Mouse (Mus musculus) liver, embryonic 14.5 days (tissue): ENCODE measurements around the gene Rasgef1a. TPM values are rescaled to one million over a fixed set of nuclear protein-coding genes. Genes with fewer than 3 reads are reported as not detected.

ENCODE experiments used
- ATAC-seq: fragments of 200-750 bp; cut with Nextera tagmentation; 2 replicates; pipeline ENCODE4 v1.8.0; 2017; ENCODE audit warnings: moderate number of reproducible peaks, mild to moderate bottlenecking, moderate library complexity; ENCODE audit not compliant: insufficient read depth
- DNase-seq, 3 experiments: peaks; one replicate each; pipeline ENCODE4 v3.0.0-alpha.2; 2012 to 2013; ENCODE audit warnings: low read depth in 3 of 3, low spot score in 3 of 3
- H3K27ac ChIP-seq: fragments of 300-500 bp; sonication (generic); 2 replicates; pipeline ENCODE4 v1.5.1; 2014; ENCODE audit warnings: moderate library complexity, mild to moderate bottlenecking, control low read depth, inconsistent platforms
- H3K27me3 ChIP-seq: fragments of 300-500 bp; sonication (generic); 2 replicates; pipeline ENCODE4 v1.6.1; 2014; ENCODE audit warnings: mild to moderate bottlenecking, low read length, moderate library complexity; ENCODE audit not compliant: control insufficient read depth, insufficient read depth
- H3K36me3 ChIP-seq: fragments of 300-500 bp; sonication (generic); replicated peaks from 2 replicates; pipeline ENCODE4 v1.6.1; 2014; ENCODE audit warnings: low read depth; ENCODE audit not compliant: control insufficient read depth, insufficient read depth
- H3K4me1 ChIP-seq, 2 experiments: fragments of 200-500 bp in 1 of 2; fragments of 300-500 bp in 1 of 2; sonication (generic) in 1 of 2; replicated peaks; 2 replicates each; pipeline ENCODE4 v1.6.1; 2012 to 2014; ENCODE audit warnings: antibody characterized with exemption in 1 of 2, inconsistent platforms in 1 of 2, low read length in 1 of 2; ENCODE audit not compliant: control insufficient read depth in 2 of 2, insufficient read depth in 2 of 2
- H3K4me2 ChIP-seq: fragments of 300-500 bp; sonication (generic); 2 replicates; pipeline ENCODE4 v1.6.1; 2014; ENCODE audit warnings: low read depth, mild to moderate bottlenecking, control low read depth, moderate library complexity
- H3K4me3 ChIP-seq, 2 experiments: fragments of 200-500 bp in 1 of 2; fragments of 300-500 bp in 1 of 2; sonication (generic) in 1 of 2; 2 replicates each; pipeline ENCODE4 v1.5.1; 2012 to 2014; ENCODE audit warnings: low read depth in 2 of 2, low read length in 2 of 2, mild to moderate bottlenecking in 2 of 2, control low read depth in 1 of 2, inconsistent platforms in 1 of 2, moderate library complexity in 1 of 2; ENCODE audit not compliant: insufficient read depth in 1 of 2
- H3K9ac ChIP-seq: fragments of 300-500 bp; sonication (generic); replicated peaks from 2 replicates; pipeline ENCODE4 v1.6.1; 2014; ENCODE audit warnings: mild to moderate bottlenecking, control low read depth, moderate library complexity
- H3K9me3 ChIP-seq: fragments of 300-500 bp; sonication (generic); 2 replicates; pipeline ENCODE4 v1.6.1; 2016; ENCODE audit warnings: low read length, mixed read lengths; ENCODE audit not compliant: control insufficient read depth
- CTCF ChIP-seq: IDR thresholded peaks from 2 replicates; pipeline ENCODE4 v1.5.1; 2016; ENCODE audit warnings: antibody characterized with exemption, low read depth, control low read depth
- EP300 ChIP-seq: IDR thresholded peaks from 2 replicates; pipeline ENCODE4 v1.6.1; 2016; ENCODE audit warnings: antibody characterized with exemption, low read depth
- WGBS: fragments of 180-500 bp; shearing (Covaris S2); extraction: QIAGEN DNeasy Blood & Tissue Kit; methylation state at CpG from one replicate; pipeline ENCODE4 v1.1.7; 2014; ENCODE audit not compliant: insufficient replicate concordance; 5-methylcytosine and 5-hydroxymethylcytosine counted together
- polyA plus RNA-seq, 2 experiments: library from polyadenylated mRNA; depleted of rRNA in 1 of 2; stranded (reverse) in 1 of 2; unstranded in 1 of 2; fragments of >200 nt; fragmentation: Nextera tagmentation in 1 of 2; extraction: Ambion mirVana in 1 of 2; gene quantifications; 2 replicates each; pipeline versions ENCODE4 v1.2.1 to v1.2.3; 2012 to 2014

The Rasgef1a gene
- polyA plus RNA-seq, 2 experiments = 0.04 TPM; not detected in 1

DNA sequence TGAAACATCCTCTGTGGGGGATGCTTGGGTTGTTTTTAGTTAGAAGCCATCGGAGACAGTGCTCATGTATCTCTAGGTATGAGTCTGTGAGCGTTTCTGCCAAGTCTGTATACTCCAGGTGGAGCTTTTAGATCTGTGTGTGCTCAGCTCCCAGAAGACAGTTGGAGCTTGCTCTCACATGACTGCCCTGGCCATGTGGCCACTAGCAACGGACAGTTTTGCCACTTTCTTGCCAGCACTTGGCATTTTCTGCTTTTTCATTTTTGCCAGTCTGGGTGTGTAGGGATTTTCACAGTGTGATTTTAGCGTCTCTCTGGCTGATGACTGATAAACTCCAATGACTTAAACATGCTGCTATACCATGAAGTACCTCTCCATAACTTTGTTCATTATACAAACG, 52.0 kb downstream of the Rasgef1a start:
- no peak overlapping the region for H3K9ac ChIP-seq
- TF ChIP-seq EP300 (no peak), CTCF (no peak)
- H3K9me3 ChIP-seq = no peaks in the 10 kb centered on the region
- 39% methylated on average over 5 of the region's 5 CpGs for WGBS
- ATAC-seq (no peak), DNase-seq (no peak)
- no peak overlapping the region for H3K4me2 ChIP-seq
- H3K4me1 ChIP-seq = peaks cover 0 to 2% of the 10 kb centered on the region in 2 experiments; a peak in 1 of 4 replicates
- H3K4me3 ChIP-seq = no peak overlapping the region
- peaks cover 2% of the 10 kb centered on the region for H3K27me3 ChIP-seq
- H3K27ac ChIP-seq = no peak overlapping the region
- H3K36me3 ChIP-seq = no peaks in the 10 kb centered on the region

DNA sequence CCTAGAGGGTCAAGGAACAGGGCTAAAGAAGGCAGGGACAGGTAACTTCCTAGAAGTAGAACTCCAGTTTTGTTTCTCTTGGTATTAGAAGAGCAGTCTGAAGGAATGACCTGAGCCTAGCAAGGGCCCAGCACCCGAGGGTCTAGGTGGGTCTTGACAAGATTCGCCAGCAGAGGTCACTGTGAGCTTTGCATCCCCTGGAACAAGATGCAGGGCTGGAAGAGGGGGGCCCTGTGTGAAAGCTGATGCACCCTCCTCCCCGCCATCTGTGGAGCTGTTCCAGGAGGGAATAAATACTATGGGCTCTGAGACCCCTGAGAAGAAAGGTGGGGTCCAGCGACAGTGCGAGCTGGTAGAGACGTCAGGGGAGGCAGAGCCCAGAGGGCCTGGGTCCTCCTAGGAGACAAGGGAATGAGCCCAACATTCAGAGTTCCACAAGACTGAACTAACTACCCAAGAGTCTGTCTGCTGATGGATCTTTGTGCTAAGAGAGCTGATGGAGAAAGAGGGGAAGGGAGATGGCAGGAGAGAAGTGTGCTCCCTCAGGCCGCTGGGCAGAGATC, 53.8 kb downstream of the Rasgef1a start:
- Histone ChIP-seq H3K4me2 (no peak overlapping the region), H3K4me1 (peaks cover 0 to 2% of the 10 kb centered on the region in 2 experiments; a peak in 1 of 4 replicates), H3K27me3 (peaks cover 2% of the 10 kb centered on the region), H3K4me3 (no peak overlapping the region), H3K36me3 (no peaks in the 10 kb centered on the region), H3K27ac (no peak overlapping the region), H3K9me3 (no peaks in the 10 kb centered on the region), H3K9ac (no peak overlapping the region)
- TF ChIP-seq EP300 = no peak
- TF ChIP-seq CTCF = peak; percentile 55
- DNase-seq = no peak
- WGBS = 14% methylated on average over 7 of the region's 7 CpGs
- ATAC-seq = no peak

DNA sequence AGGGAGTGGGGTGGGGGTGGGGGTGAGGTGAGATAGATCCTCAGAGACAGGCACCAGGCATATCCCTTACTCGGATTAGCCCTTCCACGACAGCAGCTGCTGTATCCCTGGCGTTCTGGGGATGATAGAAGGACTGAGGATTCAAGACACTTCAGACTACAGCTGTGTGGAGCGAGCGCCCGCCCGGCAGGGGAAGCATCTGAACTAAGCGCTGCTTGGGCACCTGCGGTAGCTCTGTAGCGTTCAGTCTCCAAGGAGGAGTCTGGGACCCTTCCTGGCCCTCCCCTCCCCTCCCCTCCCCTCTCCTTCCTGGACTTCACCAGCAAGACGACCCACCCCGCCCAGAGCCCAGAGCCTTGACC, 54.6 kb downstream of the Rasgef1a start:
- Histone ChIP-seq H3K36me3 (no peaks in the 10 kb centered on the region), H3K9me3 (no peaks in the 10 kb centered on the region), H3K27ac (no peak overlapping the region), H3K9ac (no peak overlapping the region), H3K4me2 (peak overlapping the region; percentile 39), H3K27me3 (peaks cover 2% of the 10 kb centered on the region), H3K4me3 (peak overlapping the region in 1 of 2 experiments; percentile 0; a peak in 1 of 4 replicates), H3K4me1 (peaks cover 0 to 2% of the 10 kb centered on the region in 2 experiments; a peak in 1 of 4 replicates)
- DNase-seq = no peak
- no peak for ATAC-seq
- TF ChIP-seq EP300 = no peak
- TF ChIP-seq CTCF = no peak
- 4% methylated on average over 9 of the region's 12 CpGs for WGBS

DNA sequence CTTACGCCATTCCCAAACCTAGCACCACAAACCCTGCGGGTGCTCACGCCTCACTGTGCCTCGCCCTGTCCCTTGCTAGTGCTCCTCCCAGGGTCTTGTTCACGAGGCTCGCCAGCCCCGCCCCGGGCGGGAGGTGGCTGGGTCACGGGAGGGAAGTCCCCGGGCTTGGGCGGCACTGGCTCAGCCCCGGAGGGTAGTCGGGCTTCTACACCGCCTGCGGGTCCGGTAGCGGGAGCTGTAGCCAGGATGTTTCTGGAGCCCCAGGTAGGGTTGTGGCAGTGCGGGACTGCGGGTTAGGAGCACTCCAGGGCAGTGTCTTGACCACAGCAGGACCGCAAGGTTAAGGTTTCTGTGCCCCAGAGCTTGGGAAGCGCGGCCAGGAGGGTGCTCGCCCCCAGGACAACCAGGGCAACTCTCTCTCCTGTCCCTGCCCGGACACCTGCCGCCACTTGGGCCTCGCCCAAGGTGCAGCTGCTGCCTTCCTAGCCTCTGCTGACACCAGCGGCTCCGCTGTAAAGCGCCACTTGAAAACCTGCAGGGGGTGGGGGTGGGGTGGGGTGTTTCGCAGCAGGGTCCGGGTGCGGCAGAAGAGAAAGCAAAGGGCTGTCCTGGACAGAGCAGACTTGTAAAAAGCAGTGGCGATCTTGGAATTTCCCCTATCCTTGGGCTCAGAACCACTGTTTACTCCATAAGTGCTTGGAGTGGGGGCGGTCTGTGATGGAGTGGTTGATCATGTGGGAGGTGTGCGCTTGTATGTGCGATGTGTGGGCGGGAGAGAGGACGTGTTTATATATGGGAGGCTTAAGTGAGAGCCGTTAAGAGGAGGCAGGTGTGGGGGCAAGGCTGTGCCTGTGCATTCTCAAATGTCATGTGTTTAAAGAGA, 55.2 kb downstream of the Rasgef1a start:
- no peaks in the 10 kb centered on the region for H3K9me3 ChIP-seq
- H3K36me3 ChIP-seq = no peaks in the 10 kb centered on the region
- no peak overlapping the region for H3K9ac ChIP-seq
- no peak for ATAC-seq
- H3K4me1 ChIP-seq = peaks cover 0 to 2% of the 10 kb centered on the region in 2 experiments; a peak in 1 of 4 replicates
- H3K27ac ChIP-seq = no peak overlapping the region
- no peak for DNase-seq
- TF ChIP-seq EP300 (no peak), CTCF (no peak)
- H3K4me2 ChIP-seq = peak overlapping the region; percentile 39
- peaks cover 2% of the 10 kb centered on the region for H3K27me3 ChIP-seq
- WGBS = 2% methylated on average over 40 of the region's 40 CpGs
- peak overlapping the region in 1 of 2 experiments; percentile 0; a peak in 1 of 4 replicates for H3K4me3 ChIP-seq

DNA sequence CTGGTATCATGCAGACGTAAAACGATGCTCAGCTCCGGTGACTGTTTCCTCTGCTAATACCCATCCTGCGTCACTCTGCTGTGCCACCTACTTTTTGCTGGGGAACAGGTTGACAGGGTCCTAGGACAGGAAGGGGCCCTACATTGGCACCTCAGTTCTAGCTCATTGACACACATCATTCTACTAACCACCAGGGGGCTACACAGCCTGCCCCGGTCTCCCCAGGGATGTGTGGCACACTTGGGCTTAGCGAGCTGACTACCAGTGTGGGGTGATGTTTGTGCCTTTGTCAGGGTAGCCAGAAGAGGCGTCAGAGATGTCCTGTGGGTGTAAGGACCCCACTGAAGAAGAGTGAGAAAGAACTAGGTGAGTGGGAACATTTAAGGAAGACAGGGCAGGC, 56.5 kb downstream of the Rasgef1a start:
- Histone ChIP-seq H3K4me3 (no peak overlapping the region), H3K4me1 (peaks cover 0 to 2% of the 10 kb centered on the region in 2 experiments; a peak in 1 of 4 replicates), H3K27ac (no peak overlapping the region), H3K36me3 (no peaks in the 10 kb centered on the region), H3K9ac (no peak overlapping the region), H3K27me3 (peaks cover 2% of the 10 kb centered on the region), H3K9me3 (no peaks in the 10 kb centered on the region), H3K4me2 (no peak overlapping the region)
- ATAC-seq = no peak
- TF ChIP-seq EP300 (no peak), CTCF (peak; percentile 48)
- DNase-seq = no peak
- WGBS = 53% methylated on average over 7 of the region's 7 CpGs
